Mouse (Mus musculus): ENCODE measurements around the gene Gm49325. TPM values are rescaled to one million over a fixed set of nuclear protein-coding genes. Genes with fewer than 3 reads are reported as not detected.

Gene Gm49325
- 10 to 100 TPM; 12.9 to 13.0 TPM for total RNA-seq (2021)
- long read RNA-seq, experiment 1, partial matches to known transcripts: 0 of 68 reads
- long read RNA-seq, experiment 1, other reads (novel, unspliced or antisense): 68 of 68 reads
- long read RNA-seq, experiment 2, partial matches to known transcripts: 3 of 65 reads
- long read RNA-seq, experiment 2, other reads (novel, unspliced or antisense): 62 of 65 reads

GRCm38 (mm10) chr10:77605908-77606826 is at the start of gene Gm49325, which contains the start of gene Sumo3:
TSS of gene Gm49325 (plus strand) at chr10:77606197.
TSS of gene Sumo3 (plus strand) at chr10:77606097.
- DNase-seq (ENCODE audit: low spot score in 2 of 2): peak; percentile 92 to 93

DNA sequence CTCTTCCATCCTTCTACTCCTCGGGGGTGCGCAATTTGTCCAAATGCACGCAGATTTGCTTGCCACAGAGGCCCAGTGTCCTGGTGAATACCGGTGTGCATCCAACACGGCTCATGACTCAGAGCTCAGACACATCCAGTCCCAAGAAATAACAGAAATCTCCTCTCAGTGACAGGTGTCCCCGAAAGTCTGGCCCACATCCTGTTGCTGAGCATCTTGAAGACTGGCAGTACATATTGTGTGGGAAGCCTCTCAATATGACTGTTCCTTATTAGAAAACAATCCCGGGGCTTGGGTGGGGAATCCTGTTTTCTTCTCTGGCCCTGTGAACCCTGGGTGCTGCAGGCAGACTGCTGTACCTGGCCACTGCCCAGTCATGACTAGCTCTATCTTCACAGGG is 49.4 kb upstream of the Gm49325 start:
- no peak for DNase-seq (ENCODE audit: low spot score in 2 of 2)

- DNase-seq (ENCODE audit: low spot score in 2 of 2): no peak
Observed at GRCm38 (mm10) chr10:77557641-77558040, 48.4 kb upstream of the Gm49325 start.

DNA sequence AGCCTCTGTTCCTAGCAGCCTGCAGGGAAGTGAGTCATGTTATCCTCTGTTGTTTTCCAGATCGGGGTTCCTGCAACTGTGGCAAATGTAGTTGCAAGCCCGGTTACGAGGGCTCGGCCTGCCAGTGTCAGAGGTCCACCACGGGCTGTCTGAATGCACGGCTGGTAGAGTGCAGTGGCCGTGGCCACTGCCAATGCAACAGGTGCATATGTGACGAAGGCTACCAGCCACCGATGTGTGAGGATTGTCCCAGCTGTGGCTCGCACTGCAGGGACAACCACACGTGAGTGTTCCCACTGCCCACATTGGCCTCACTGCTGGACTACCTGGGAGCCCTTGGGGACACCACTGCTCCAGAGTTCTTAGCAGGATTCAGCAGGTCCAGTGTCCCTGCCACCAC is 45.9 kb upstream of the Gm49325 start:
- no peak for DNase-seq (ENCODE audit: low spot score in 2 of 2)

DNA sequence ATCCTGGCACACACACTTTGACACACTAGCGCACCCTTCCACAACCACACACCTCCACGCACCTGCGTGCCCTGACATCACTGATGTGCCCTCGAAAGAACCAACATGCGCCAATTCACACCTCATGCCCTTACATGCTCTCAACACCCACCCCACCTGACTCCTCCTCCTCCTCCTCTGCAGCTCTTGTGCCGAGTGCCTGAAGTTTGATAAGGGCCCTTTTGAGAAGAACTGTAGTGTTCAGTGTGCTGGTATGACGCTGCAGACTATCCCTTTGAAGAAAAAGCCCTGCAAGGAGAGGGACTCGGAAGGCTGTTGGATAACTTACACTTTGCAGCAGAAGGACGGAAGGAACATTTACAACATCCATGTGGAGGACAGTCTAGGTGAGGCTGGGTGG is 45.2 kb upstream of the Gm49325 start:
- no peak for DNase-seq (ENCODE audit: low spot score in 2 of 2)

- no peak for DNase-seq (ENCODE audit: low spot score in 2 of 2)
Observed at GRCm38 (mm10) chr10:77561508-77561907, 44.5 kb upstream of the Gm49325 start.

GRCm38 (mm10) chr10:77565005-77565404 is 41.0 kb upstream of the Gm49325 start:
- DNase-seq (ENCODE audit: low spot score in 2 of 2): no peak

DNA sequence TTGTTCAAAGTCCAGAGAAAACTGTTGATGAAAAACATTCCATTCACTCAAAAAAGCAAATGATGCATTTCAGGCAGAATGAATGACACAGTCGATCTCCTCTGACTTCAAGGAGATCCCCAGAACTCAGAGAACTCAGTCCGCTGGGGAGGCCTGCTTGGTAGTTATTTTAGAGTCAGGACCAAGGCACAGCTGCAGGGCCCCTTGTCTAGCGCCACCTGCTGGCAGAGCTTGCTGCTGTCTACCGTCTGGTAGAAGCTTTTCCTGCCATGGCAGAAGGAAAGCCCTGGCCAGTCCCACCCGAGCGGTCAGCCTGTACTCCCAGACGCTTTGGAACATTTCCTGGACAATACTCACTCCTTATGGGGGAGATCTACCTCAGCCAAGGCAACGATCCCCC is 39.3 kb upstream of the Gm49325 start:
- peak; percentile 83 to 95 for DNase-seq (ENCODE audit: low spot score in 2 of 2)

DNA sequence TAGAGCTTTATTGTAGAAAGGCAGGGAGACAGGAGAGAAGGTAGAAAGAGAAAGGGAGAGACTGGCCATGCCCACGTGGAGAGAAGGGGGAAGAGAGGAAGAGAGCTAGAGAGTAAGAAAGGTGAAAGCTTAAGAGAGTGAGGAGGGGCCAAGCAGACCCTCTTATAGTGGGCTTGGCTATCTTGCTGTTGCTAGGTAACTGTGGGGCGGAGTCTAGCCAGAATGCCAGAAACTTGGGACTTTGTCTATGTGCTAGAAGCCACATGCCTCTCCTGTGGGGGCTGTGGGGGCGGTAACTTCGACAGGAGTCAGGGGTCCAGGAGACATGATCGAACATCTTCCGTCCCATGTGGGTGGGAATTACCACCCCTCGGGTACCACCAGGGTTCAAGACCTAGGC is 36.5 kb upstream of the Gm49325 start:
- DNase-seq (ENCODE audit: low spot score in 2 of 2): no peak

GRCm38 (mm10) chr10:77569973-77570658 is 35.9 kb upstream of the Gm49325 start:
- DNase-seq (ENCODE audit: low spot score in 2 of 2): no peak

DNA sequence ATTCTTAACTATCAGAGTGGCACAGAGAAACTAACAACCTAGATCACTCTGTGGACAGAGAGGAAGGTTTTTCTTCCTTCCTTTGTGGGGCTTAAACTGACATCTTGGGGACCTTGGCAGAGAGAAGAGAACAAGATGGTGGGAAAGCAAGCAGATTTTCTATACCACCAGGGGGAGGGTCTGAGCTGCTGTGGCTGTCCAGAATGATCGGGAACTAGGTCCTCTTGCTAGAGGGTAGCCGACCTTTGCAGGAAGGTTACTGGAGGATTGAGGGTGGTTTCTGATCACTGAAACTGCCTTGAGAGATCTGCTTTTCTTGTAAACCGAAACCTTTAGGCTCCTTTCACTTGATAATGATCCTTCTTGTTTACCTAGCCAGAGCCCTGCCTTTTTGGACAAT is 33.8 kb upstream of the Gm49325 start:
- DNase-seq (ENCODE audit: low spot score in 2 of 2): no peak

- DNase-seq (ENCODE audit: low spot score in 2 of 2): no peak
Observed at GRCm38 (mm10) chr10:77573162-77573561, 32.8 kb upstream of the Gm49325 start.

- DNase-seq (ENCODE audit: low spot score in 2 of 2): no peak
Observed at GRCm38 (mm10) chr10:77580027-77580920, 25.7 kb upstream of the Gm49325 start.

DNA sequence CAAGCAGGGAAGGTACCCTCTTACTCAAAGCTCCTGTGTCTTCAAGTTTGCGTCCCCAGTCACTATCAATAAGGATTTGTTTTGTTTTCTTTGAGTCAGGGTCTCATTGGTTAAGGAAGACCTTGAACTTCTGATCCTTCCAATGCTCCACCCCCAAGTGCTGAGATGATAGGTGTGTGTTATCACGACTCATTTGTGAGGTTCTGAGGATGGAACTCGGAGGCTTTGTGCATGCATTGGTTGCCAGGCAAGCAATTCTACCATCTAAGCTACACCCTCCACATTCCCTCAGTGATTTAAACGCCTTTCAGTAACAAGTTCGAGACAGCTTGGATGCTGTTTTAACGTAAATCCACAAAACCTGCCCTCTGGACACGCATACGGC is 25.0 kb upstream of the Gm49325 start:
- no peak for DNase-seq (ENCODE audit: low spot score in 2 of 2)

DNA sequence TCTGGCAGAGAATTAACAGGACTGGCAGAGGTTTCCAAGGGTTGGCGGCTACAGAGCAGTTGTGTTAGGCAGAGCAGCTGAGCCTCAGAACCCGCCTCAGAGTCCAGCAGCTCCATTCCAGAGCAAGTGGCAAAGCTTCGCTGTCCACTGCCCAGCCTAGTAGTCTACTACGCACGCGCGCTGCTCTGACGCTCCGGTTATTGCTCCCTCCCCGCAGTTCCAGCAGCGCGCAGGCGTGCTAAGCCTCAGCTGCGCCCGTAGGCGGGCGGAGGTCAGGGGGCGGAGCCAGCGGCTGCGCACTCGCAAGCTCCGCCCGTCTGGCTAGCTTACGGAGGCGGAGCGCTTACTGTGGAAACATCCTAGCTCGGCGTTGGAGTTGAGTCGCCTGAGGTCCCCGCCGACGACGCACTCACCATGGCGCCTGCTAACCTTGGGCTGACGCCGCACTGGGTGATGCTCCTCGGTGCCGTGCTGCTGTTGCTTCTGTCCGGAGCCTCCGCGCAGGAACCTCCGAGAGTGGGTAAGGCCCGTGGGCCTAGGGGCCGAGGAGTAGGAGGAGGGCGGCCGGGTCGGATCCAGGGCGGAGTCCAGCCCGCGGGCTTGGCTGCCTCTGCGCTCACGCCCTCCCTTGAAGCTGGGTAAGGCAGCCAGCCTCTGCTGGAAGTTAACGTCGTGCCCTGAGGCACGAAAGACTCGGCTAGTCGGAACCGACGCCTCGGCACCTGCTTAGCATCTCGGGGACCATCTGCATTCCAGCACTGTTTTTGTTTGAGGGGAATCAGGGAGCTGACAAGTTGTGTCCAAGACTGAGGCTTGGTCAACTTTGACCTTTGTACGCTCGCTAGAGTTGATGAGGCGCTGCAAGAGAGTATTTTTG is 24.4 kb upstream of the Gm49325 start, which contains the start of gene Pttg1ip:
Gene Pttg1ip, plus strand, starts transcription at position 313 of the 877 bp plus-strand sequence.
- peak; percentile 91 to 96 for DNase-seq (ENCODE audit: low spot score in 2 of 2)

GRCm38 (mm10) chr10:77582285-77582618 is 23.7 kb upstream of the Gm49325 start:
- no peak for DNase-seq (ENCODE audit: low spot score in 2 of 2)

GRCm38 (mm10) chr10:77583795-77584422 is 22.1 kb upstream of the Gm49325 start:
- no peak for DNase-seq (ENCODE audit: low spot score in 2 of 2)

GRCm38 (mm10) chr10:77586637-77587036 is 19.4 kb upstream of the Gm49325 start:
- DNase-seq (ENCODE audit: low spot score in 2 of 2): no peak

DNA sequence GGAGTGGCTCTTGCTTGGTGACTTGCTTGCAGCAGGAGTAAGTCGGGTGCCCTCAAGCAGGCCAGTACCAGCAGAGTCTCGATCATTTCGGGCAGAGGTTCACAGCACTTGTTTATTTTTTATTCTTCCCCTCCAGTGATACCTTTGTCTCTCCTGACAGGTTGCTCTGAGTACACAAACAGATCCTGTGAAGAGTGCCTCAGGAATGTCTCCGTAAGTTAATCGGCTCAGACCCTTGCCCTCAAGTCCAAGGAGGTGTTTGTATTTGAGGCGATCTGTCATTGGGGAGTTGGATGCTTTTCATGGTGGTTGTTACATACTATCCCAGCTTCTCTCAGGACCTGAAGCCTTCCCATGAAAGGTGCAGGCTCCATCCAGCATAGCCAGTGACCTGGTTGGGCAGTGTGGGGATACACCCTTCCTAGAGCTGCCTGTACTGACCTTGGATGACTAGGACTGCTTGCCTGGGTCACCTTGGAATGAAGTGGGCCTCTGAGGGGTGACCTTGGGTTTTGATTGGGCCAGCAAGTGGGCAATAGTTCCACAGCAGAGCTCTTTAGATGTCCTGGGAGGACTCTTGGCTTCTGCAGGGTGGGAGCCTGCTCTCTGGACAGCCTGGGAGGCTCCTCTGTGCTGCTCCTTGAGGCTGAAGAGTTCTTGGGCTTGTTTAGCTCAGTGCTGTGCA is 18.8 kb upstream of the Gm49325 start:
- DNase-seq (ENCODE audit: low spot score in 2 of 2): no peak
